In the genomic region with DNA sequence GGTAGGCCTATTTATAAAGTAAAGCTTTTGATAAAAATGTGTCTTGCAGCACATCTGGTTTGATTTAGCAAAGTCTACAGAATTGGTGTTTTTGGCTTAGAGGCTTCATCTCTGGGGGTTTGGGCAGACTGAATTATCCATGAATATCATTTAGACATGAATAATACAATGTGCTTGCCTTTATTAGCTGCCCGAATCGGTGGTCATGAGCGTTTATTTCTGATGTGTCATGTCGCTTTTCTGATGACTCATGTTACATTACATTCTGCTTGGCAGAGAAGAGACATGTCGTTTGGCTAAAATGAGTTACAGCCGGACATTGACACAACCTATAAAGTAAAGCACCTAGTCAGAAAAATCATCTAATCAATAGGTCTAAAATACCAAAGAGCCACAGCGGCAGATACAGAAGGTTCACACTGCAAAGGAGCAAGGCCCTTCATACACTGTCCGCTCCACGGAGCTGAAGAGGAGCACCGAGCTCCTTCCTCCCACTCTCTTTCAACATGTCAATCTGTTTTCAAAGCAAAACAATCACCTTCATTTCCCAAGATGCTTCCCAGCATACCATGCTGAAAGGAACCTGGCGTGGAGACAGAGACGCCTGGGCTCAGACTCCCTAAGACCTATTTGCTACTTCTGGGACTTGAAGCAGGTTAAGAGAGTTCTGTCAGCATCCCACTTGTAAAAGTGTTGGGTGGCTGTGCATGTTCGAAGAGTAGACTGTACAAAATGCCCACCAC, we compare ENCODE assay signal across 18 mouse cellular contexts.
"Had no signal": no experiment of that assay in that cellular context is flagged by ENCODE, and none has a peak within 500 bp of the region (broad histone marks: within the 10 kb centered on the region; RNA-seq: fewer than 3 reads in every experiment).

No protein-coding gene starts in this region.

- H3K27me3 ChIP-seq: limb, embryonic 13.5 days; liver, embryonic 15.5 days; neural tube, embryonic 13.5 days; stomach, embryonic 15.5 days had no signal

- H3K4me1 ChIP-seq: liver, embryonic 15.5 days; midbrain, embryonic 10.5 days; neural tube, embryonic 13.5 days; stomach, embryonic 15.5 days had no signal

- H3K4me3 ChIP-seq: limb, embryonic 13.5 days; liver, embryonic 15.5 days; midbrain, embryonic 10.5 days; neural tube, embryonic 13.5 days; stomach, embryonic 15.5 days had no signal

- H3K27ac ChIP-seq: limb, embryonic 13.5 days; liver, embryonic 15.5 days; midbrain, embryonic 10.5 days; neural tube, embryonic 13.5 days; stomach, embryonic 15.5 days had no signal

- H3K36me3 ChIP-seq: limb, embryonic 13.5 days; liver, embryonic 15.5 days; midbrain, embryonic 10.5 days; neural tube, embryonic 13.5 days; stomach, embryonic 15.5 days had no signal

- H3K9ac ChIP-seq: limb, embryonic 13.5 days; liver, embryonic 15.5 days; neural tube, embryonic 13.5 days; stomach, embryonic 15.5 days had no signal

- H3K4me2 ChIP-seq: limb, embryonic 13.5 days; liver, embryonic 11.5 days; liver, embryonic 15.5 days; neural tube, embryonic 13.5 days; stomach, embryonic 15.5 days had no signal

- ATAC-seq: lung, postnatal 0 days; midbrain, embryonic 16.5 days had no signal

- H3K9me3 ChIP-seq: limb, embryonic 13.5 days; liver, embryonic 15.5 days; midbrain, embryonic 10.5 days; neural tube, embryonic 13.5 days; stomach, embryonic 15.5 days had no signal

- DNase-seq: kidney, adult 8-10 months; kidney, postnatal 25 days; layer of hippocampus, postnatal 36 days; lung, adult 2 months; lung, postnatal 36 days; retina, postnatal 1 day; right cerebral cortex, postnatal 4 days; spleen, adult 18-20 months; thymus, adult 2 months; thymus, postnatal 4 days had no signal
